Mouse (Mus musculus): Measurements from ENCODE around the gene Mtch2. TPM values are rescaled to one million over a fixed set of nuclear protein-coding genes. Genes with fewer than 3 reads are reported as not detected.
"Not testable (repeated sequence)": the region's sequence is repeated elsewhere in the genome, so short reads cannot be mapped to it uniquely, and the experiment has no call there.

Mtch2 gene
- polyA plus RNA-seq, 1 experiment from 2014 or later: 259 TPM

- H3K36me3 ChIP-seq (ENCODE audit: control insufficient read depth, insufficient read depth); H3K27me3 ChIP-seq (ENCODE audit: control insufficient read depth, insufficient read depth, low read length); H3K4me2 ChIP-seq (ENCODE audit: low read depth, low read length); H3K4me1 ChIP-seq (ENCODE audit: control insufficient read depth, insufficient read depth, low read length); H3K27ac ChIP-seq (ENCODE audit: low read length); H3K4me3 ChIP-seq (ENCODE audit: low read length); H3K9ac ChIP-seq (ENCODE audit: low read length); ATAC-seq (replicated peaks; ENCODE audit: extremely low read depth, insufficient read depth, low FRiP score); H3K9me3 ChIP-seq (replicated peaks; ENCODE audit: control insufficient read depth, low read length): not testable (repeated sequence)
- 65% methylated on average over 10 of the region's 10 CpGs for WGBS
Measured at GRCm38 (mm10) chr2:90824528-90824927, 22.4 kb upstream of the Mtch2 start.

- Histone ChIP-seq H3K27ac (ENCODE audit: low read length) (no peak overlapping the region), H3K27me3 (ENCODE audit: control insufficient read depth, insufficient read depth, low read length) (no peaks in the 10 kb centered on the region), H3K4me2 (ENCODE audit: low read depth, low read length) (no peak overlapping the region), H3K4me3 (ENCODE audit: low read length) (no peak overlapping the region), H3K4me1 (ENCODE audit: control insufficient read depth, insufficient read depth, low read length) (no peaks in the 10 kb centered on the region), H3K9ac (ENCODE audit: low read length) (no peak overlapping the region), H3K36me3 (ENCODE audit: control insufficient read depth, insufficient read depth) (no peaks in the 10 kb centered on the region), H3K9me3 (replicated peaks; ENCODE audit: control insufficient read depth, low read length) (no peaks in the 10 kb centered on the region)
- no peak for ATAC-seq (replicated peaks; ENCODE audit: extremely low read depth, insufficient read depth, low FRiP score)
- 78% methylated on average over 11 of the region's 11 CpGs for WGBS
Measured at GRCm38 (mm10) chr2:90825515-90826172, 21.3 kb upstream of the Mtch2 start.

GRCm38 (mm10) chr2:90828739-90829138, 18.2 kb upstream of the Mtch2 start:
- Histone ChIP-seq H3K4me2 (ENCODE audit: low read depth, low read length) (no peak overlapping the region), H3K9ac (ENCODE audit: low read length) (no peak overlapping the region), H3K27me3 (ENCODE audit: control insufficient read depth, insufficient read depth, low read length) (no peaks in the 10 kb centered on the region), H3K9me3 (replicated peaks; ENCODE audit: control insufficient read depth, low read length) (no peaks in the 10 kb centered on the region), H3K27ac (ENCODE audit: low read length) (no peak overlapping the region), H3K4me1 (ENCODE audit: control insufficient read depth, insufficient read depth, low read length) (no peaks in the 10 kb centered on the region), H3K4me3 (ENCODE audit: low read length) (no peak overlapping the region), H3K36me3 (ENCODE audit: control insufficient read depth, insufficient read depth) (no peaks in the 10 kb centered on the region)
- no peak for ATAC-seq (replicated peaks; ENCODE audit: extremely low read depth, insufficient read depth, low FRiP score)
- WGBS: 46% methylated on average over 7 of the region's 7 CpGs

GRCm38 (mm10) chr2:90833502-90833901, 13.5 kb upstream of the Mtch2 start:
- Histone ChIP-seq H3K36me3 (ENCODE audit: control insufficient read depth, insufficient read depth) (no peaks in the 10 kb centered on the region), H3K9me3 (replicated peaks; ENCODE audit: control insufficient read depth, low read length) (no peaks in the 10 kb centered on the region), H3K9ac (ENCODE audit: low read length) (no peak overlapping the region), H3K4me3 (ENCODE audit: low read length) (no peak overlapping the region), H3K27me3 (ENCODE audit: control insufficient read depth, insufficient read depth, low read length) (no peaks in the 10 kb centered on the region), H3K27ac (ENCODE audit: low read length) (no peak overlapping the region), H3K4me1 (ENCODE audit: control insufficient read depth, insufficient read depth, low read length) (no peaks in the 10 kb centered on the region), H3K4me2 (ENCODE audit: low read depth, low read length) (no peak overlapping the region)
- no peak for ATAC-seq (replicated peaks; ENCODE audit: extremely low read depth, insufficient read depth, low FRiP score)
- WGBS: 69% methylated on average over 5 of the region's 5 CpGs

GRCm38 (mm10) chr2:90838621-90839020, 8.3 kb upstream of the Mtch2 start:
- H3K9ac ChIP-seq (ENCODE audit: low read length): no peak overlapping the region
- H3K4me3 ChIP-seq (ENCODE audit: low read length): no peak overlapping the region
- H3K4me1 ChIP-seq (ENCODE audit: control insufficient read depth, insufficient read depth, low read length): no peaks in the 10 kb centered on the region
- no peaks in the 10 kb centered on the region for H3K9me3 ChIP-seq (replicated peaks; ENCODE audit: control insufficient read depth, low read length)
- no peak overlapping the region for H3K4me2 ChIP-seq (ENCODE audit: low read depth, low read length)
- 93% methylated on average over 2 of the region's 2 CpGs for WGBS
- H3K36me3 ChIP-seq (ENCODE audit: control insufficient read depth, insufficient read depth): no peaks in the 10 kb centered on the region
- no peak for ATAC-seq (replicated peaks; ENCODE audit: extremely low read depth, insufficient read depth, low FRiP score)
- H3K27ac ChIP-seq (ENCODE audit: low read length): no peak overlapping the region
- H3K27me3 ChIP-seq (ENCODE audit: control insufficient read depth, insufficient read depth, low read length): no peaks in the 10 kb centered on the region

- Histone ChIP-seq H3K36me3 (ENCODE audit: control insufficient read depth, insufficient read depth) (no peaks in the 10 kb centered on the region), H3K4me3 (ENCODE audit: low read length) (no peak overlapping the region), H3K4me2 (ENCODE audit: low read depth, low read length) (no peak overlapping the region), H3K9me3 (replicated peaks; ENCODE audit: control insufficient read depth, low read length) (no peaks in the 10 kb centered on the region), H3K4me1 (ENCODE audit: control insufficient read depth, insufficient read depth, low read length) (peaks cover 13% of the 10 kb centered on the region), H3K27ac (ENCODE audit: low read length) (no peak overlapping the region), H3K27me3 (ENCODE audit: control insufficient read depth, insufficient read depth, low read length) (no peaks in the 10 kb centered on the region), H3K9ac (ENCODE audit: low read length) (no peak overlapping the region)
- ATAC-seq (replicated peaks; ENCODE audit: extremely low read depth, insufficient read depth, low FRiP score): no peak
- WGBS: 75% methylated on average over 1 of the region's 1 CpGs
Measured at GRCm38 (mm10) chr2:90843666-90844065, 3.3 kb upstream of the Mtch2 start.

GRCm38 (mm10) chr2:90844262-90844661, 2.7 kb upstream of the Mtch2 start:
- Histone ChIP-seq H3K36me3 (ENCODE audit: control insufficient read depth, insufficient read depth) (no peaks in the 10 kb centered on the region), H3K4me3 (ENCODE audit: low read length) (no peak overlapping the region), H3K4me2 (ENCODE audit: low read depth, low read length) (no peak overlapping the region), H3K4me1 (ENCODE audit: control insufficient read depth, insufficient read depth, low read length) (peaks cover 18% of the 10 kb centered on the region), H3K27me3 (ENCODE audit: control insufficient read depth, insufficient read depth, low read length) (no peaks in the 10 kb centered on the region), H3K27ac (ENCODE audit: low read length) (no peak overlapping the region), H3K9ac (ENCODE audit: low read length) (no peak overlapping the region), H3K9me3 (replicated peaks; ENCODE audit: control insufficient read depth, low read length) (no peaks in the 10 kb centered on the region)
- 71% methylated on average over 5 of the region's 5 CpGs for WGBS
- ATAC-seq (replicated peaks; ENCODE audit: extremely low read depth, insufficient read depth, low FRiP score): no peak

GRCm38 (mm10) chr2:90845234-90845633, 1.7 kb upstream of the Mtch2 start:
- Histone ChIP-seq H3K27me3 (ENCODE audit: control insufficient read depth, insufficient read depth, low read length) (no peaks in the 10 kb centered on the region), H3K4me3 (ENCODE audit: low read length) (no peak overlapping the region), H3K4me2 (ENCODE audit: low read depth, low read length) (no peak overlapping the region), H3K9ac (ENCODE audit: low read length) (no peak overlapping the region), H3K4me1 (ENCODE audit: control insufficient read depth, insufficient read depth, low read length) (peaks cover 18% of the 10 kb centered on the region), H3K9me3 (replicated peaks; ENCODE audit: control insufficient read depth, low read length) (no peaks in the 10 kb centered on the region), H3K36me3 (ENCODE audit: control insufficient read depth, insufficient read depth) (peaks cover 2% of the 10 kb centered on the region; the same call in 1 of the 2 replicates), H3K27ac (ENCODE audit: low read length) (no peak overlapping the region)
- no peak for ATAC-seq (replicated peaks; ENCODE audit: extremely low read depth, insufficient read depth, low FRiP score)
- WGBS: 78% methylated on average over 5 of the region's 5 CpGs

GRCm38 (mm10) chr2:90846171-90846570, 784 bp upstream of the Mtch2 start:
- WGBS: 43% methylated on average over 6 of the region's 6 CpGs
- no peak for ATAC-seq (replicated peaks; ENCODE audit: extremely low read depth, insufficient read depth, low FRiP score)
- peaks cover 18% of the 10 kb centered on the region for H3K4me1 ChIP-seq (ENCODE audit: control insufficient read depth, insufficient read depth, low read length)
- no peaks in the 10 kb centered on the region for H3K9me3 ChIP-seq (replicated peaks; ENCODE audit: control insufficient read depth, low read length)
- no peaks in the 10 kb centered on the region for H3K27me3 ChIP-seq (ENCODE audit: control insufficient read depth, insufficient read depth, low read length)
- peaks cover 11% of the 10 kb centered on the region for H3K36me3 ChIP-seq (ENCODE audit: control insufficient read depth, insufficient read depth)
- H3K27ac ChIP-seq (ENCODE audit: low read length): peak overlapping the region; percentile 91
- peak overlapping the region; percentile 85 for H3K4me2 ChIP-seq (ENCODE audit: low read depth, low read length)
- peak overlapping the region; percentile 76 for H3K9ac ChIP-seq (ENCODE audit: low read length)
- H3K4me3 ChIP-seq (ENCODE audit: low read length): peak overlapping the region; percentile 99
